Mouse (Mus musculus) midbrain, embryonic 12.5 days (tissue): ENCODE measurements at regions not wholly inside any gene's neighbourhood (a gene's known extent, or its start where the extent isn't known, plus 50 kb on each side); places are given as distances from the start of the nearest gene placed in this dataset.
A peak's percentile ranks its signal among the peaks of the same experiment; 100 is the strongest.

Source experiments
- ATAC-seq: fragments of 200-750 bp; cut with Nextera tagmentation; 2 replicates; pipeline ENCODE4 v1.8.0; 2017; ENCODE audit warnings: low read depth, moderate TSS enrichment, moderate library complexity; ENCODE audit not compliant: low FRiP score
- H3K27ac ChIP-seq: fragments of 300-500 bp; sonication (generic); replicated peaks from 2 replicates; pipeline ENCODE4 v1.5.1; 2016; ENCODE audit warnings: mild to moderate bottlenecking
- H3K27me3 ChIP-seq: fragments of 300-500 bp; sonication (generic); 2 replicates; pipeline ENCODE4 v1.6.1; 2016; ENCODE audit warnings: mild to moderate bottlenecking
- H3K36me3 ChIP-seq: fragments of 300-500 bp; sonication (generic); 2 replicates; pipeline ENCODE4 v1.6.1; 2016
- H3K4me1 ChIP-seq: fragments of 300-500 bp; sonication (generic); 2 replicates; pipeline ENCODE4 v1.6.1; 2016
- H3K4me2 ChIP-seq: fragments of 300-500 bp; sonication (generic); replicated peaks from 2 replicates; pipeline ENCODE4 v1.6.1; 2016; ENCODE audit warnings: mild to moderate bottlenecking, moderate library complexity
- H3K4me3 ChIP-seq: fragments of 300-500 bp; sonication (generic); 2 replicates; pipeline ENCODE4 v1.5.1; 2016; ENCODE audit warnings: mild to moderate bottlenecking
- H3K9ac ChIP-seq: fragments of 300-500 bp; sonication (generic); replicated peaks from 2 replicates; pipeline ENCODE4 v1.6.1; 2016; ENCODE audit warnings: mild to moderate bottlenecking, moderate library complexity
- H3K9me3 ChIP-seq: fragments of 300-500 bp; sonication (generic); 2 replicates; pipeline ENCODE4 v1.6.1; 2016; ENCODE audit warnings: mild to moderate bottlenecking
- WGBS: fragments of 180-500 bp; shearing (Covaris S2); methylation state at CpG from one replicate; pipeline ENCODE4 v1.1.7; 2016; 5-methylcytosine and 5-hydroxymethylcytosine counted together

- Histone ChIP-seq H3K27me3 (no peaks in the 10 kb centered on the region), H3K9ac (no peak overlapping the region), H3K4me2 (no peak overlapping the region), H3K9me3 (no peaks in the 10 kb centered on the region), H3K36me3 (no peaks in the 10 kb centered on the region), H3K27ac (no peak overlapping the region), H3K4me3 (no peak overlapping the region), H3K4me1 (peaks cover 12% of the 10 kb centered on the region)
- no peak for ATAC-seq
- WGBS: 87% methylated on average over 3 of the region's 3 CpGs
Measured at GRCm38 (mm10) chr13:112170872-112171271, 117.4 kb upstream of the Ankrd55 start.

GRCm38 (mm10) chr13:112171940-112172715 is 116.1 kb upstream of the Ankrd55 start:
- Histone ChIP-seq H3K4me1 (no peaks in the 10 kb centered on the region), H3K4me3 (no peak overlapping the region), H3K27me3 (no peaks in the 10 kb centered on the region), H3K9ac (no peak overlapping the region), H3K9me3 (no peaks in the 10 kb centered on the region), H3K36me3 (no peaks in the 10 kb centered on the region), H3K27ac (no peak overlapping the region), H3K4me2 (no peak overlapping the region)
- WGBS: 87% methylated on average over 11 of the region's 11 CpGs
- ATAC-seq: no peak

- H3K4me2 ChIP-seq: no peak overlapping the region
- no peak for ATAC-seq
- WGBS: 89% methylated on average over 8 of the region's 8 CpGs
Measured at GRCm38 (mm10) chr13:112173973-112174372, 114.3 kb upstream of the Ankrd55 start.

DNA sequence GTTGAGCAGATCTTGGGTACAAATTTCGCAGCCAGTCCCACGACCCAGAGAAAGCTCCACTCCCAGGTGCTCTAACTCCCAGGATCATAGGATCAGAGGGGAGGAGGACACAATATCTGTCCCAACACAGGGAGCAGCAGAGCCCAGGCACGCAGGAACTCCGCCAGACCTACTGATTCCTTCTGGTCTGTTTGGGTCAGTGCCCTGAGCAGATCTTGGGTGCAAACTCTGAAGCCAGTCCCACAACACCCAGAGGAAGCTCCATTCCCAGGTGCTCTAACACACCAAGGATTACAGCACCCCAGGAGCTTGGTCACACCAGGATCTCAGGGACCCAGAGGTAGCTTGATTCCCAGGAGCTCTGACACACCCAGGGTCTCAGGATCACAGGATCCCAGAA is 110.2 kb upstream of the Ankrd55 start:
- Histone ChIP-seq H3K4me3 (no peak overlapping the region), H3K27ac (no peak overlapping the region), H3K4me1 (no peaks in the 10 kb centered on the region), H3K36me3 (no peaks in the 10 kb centered on the region), H3K27me3 (no peaks in the 10 kb centered on the region), H3K9me3 (no peaks in the 10 kb centered on the region), H3K9ac (no peak overlapping the region), H3K4me2 (no peak overlapping the region)
- no peak for ATAC-seq
- WGBS: 88% methylated on average over 4 of the region's 4 CpGs

More at GRCm38 (mm10) chr13:112173973-112174372, 114.3 kb upstream of the Ankrd55 start:
- Histone ChIP-seq H3K4me3 (no peak overlapping the region), H3K4me1 (no peaks in the 10 kb centered on the region), H3K27ac (no peak overlapping the region), H3K36me3 (no peaks in the 10 kb centered on the region), H3K9me3 (no peaks in the 10 kb centered on the region), H3K9ac (no peak overlapping the region), H3K27me3 (no peaks in the 10 kb centered on the region)

GRCm38 (mm10) chr13:112183996-112184395 is 104.3 kb upstream of the Ankrd55 start:
- H3K4me1 ChIP-seq: no peaks in the 10 kb centered on the region
- H3K27me3 ChIP-seq: no peaks in the 10 kb centered on the region; the same call in 1 of the 2 replicates
- no peak overlapping the region for H3K27ac ChIP-seq
- no peak for ATAC-seq
- H3K4me3 ChIP-seq: no peak overlapping the region
- H3K4me2 ChIP-seq: no peak overlapping the region
- H3K9me3 ChIP-seq: no peaks in the 10 kb centered on the region
- H3K9ac ChIP-seq: no peak overlapping the region
- H3K36me3 ChIP-seq: no peaks in the 10 kb centered on the region
- WGBS: 96% methylated on average over 10 of the region's 10 CpGs

- H3K27ac ChIP-seq: no peak overlapping the region
- no peak overlapping the region for H3K4me3 ChIP-seq
- 41% methylated on average over 11 of the region's 12 CpGs for WGBS
- no peaks in the 10 kb centered on the region for H3K9me3 ChIP-seq
- H3K4me2 ChIP-seq: no peak overlapping the region; the same call in 1 of the 2 replicates
- H3K9ac ChIP-seq: no peak overlapping the region
- no peaks in the 10 kb centered on the region for H3K36me3 ChIP-seq
- no peaks in the 10 kb centered on the region; the same call in 1 of the 2 replicates for H3K27me3 ChIP-seq
- ATAC-seq: 0 out of 2 replicates have a peak, but pooled peaks have one; percentile 27
- no peaks in the 10 kb centered on the region for H3K4me1 ChIP-seq
Measured at GRCm38 (mm10) chr13:112185116-112185515, 103.1 kb upstream of the Ankrd55 start.

DNA sequence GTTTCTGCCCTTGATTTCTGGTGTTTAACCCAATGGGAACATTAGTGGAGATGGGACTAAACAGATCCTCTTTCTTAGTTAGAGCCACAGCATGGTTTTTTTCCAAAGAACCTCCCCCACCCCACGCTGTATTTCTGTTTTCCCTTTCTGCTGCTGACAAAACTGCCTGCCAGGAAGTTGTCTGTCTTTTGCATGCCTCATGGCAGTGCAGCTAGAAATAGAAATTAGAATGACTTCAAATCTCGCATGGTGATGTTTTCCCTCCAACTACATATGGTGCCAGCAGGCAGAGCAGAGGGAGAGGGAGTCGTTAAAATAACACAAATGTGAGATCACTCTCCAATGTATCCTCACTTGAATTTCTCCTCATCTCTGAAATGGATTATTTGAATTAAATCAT is 101.0 kb upstream of the Ankrd55 start:
- Histone ChIP-seq H3K36me3 (no peaks in the 10 kb centered on the region), H3K27me3 (no peaks in the 10 kb centered on the region; the same call in 1 of the 2 replicates), H3K4me2 (no peak overlapping the region), H3K4me3 (no peak overlapping the region), H3K27ac (no peak overlapping the region), H3K9me3 (no peaks in the 10 kb centered on the region), H3K4me1 (0 out of 2 replicates have a peak, but pooled peaks cover under 1% of the 10 kb centered on the region), H3K9ac (no peak overlapping the region)
- 80% methylated on average over 3 of the region's 3 CpGs for WGBS
- ATAC-seq: no peak

- no peak overlapping the region for H3K4me2 ChIP-seq
- no peak overlapping the region for H3K27ac ChIP-seq
- peaks cover 5% of the 10 kb centered on the region; the same call in 1 of the 2 replicates for H3K4me1 ChIP-seq
- H3K27me3 ChIP-seq: no peaks in the 10 kb centered on the region; the same call in 1 of the 2 replicates
- 91% methylated on average over 7 of the region's 7 CpGs for WGBS
- no peak overlapping the region for H3K9ac ChIP-seq
- H3K36me3 ChIP-seq: no peaks in the 10 kb centered on the region
- no peak for ATAC-seq
- no peaks in the 10 kb centered on the region for H3K9me3 ChIP-seq
- no peak overlapping the region for H3K4me3 ChIP-seq
Measured at GRCm38 (mm10) chr13:112188313-112188712, 99.9 kb upstream of the Ankrd55 start.

- H3K4me3 ChIP-seq: no peak overlapping the region
- no peak for ATAC-seq
- H3K27ac ChIP-seq: no peak overlapping the region
- H3K27me3 ChIP-seq: peaks cover 3% of the 10 kb centered on the region; the same call in 1 of the 2 replicates
- no peak overlapping the region for H3K4me2 ChIP-seq
- H3K9me3 ChIP-seq: no peaks in the 10 kb centered on the region
- peaks cover 5% of the 10 kb centered on the region; the same call in 1 of the 2 replicates for H3K4me1 ChIP-seq
- 95% methylated on average over 18 of the region's 18 CpGs for WGBS
- no peaks in the 10 kb centered on the region for H3K36me3 ChIP-seq
- H3K9ac ChIP-seq: no peak overlapping the region
Measured at GRCm38 (mm10) chr13:112188741-112189476, 99.3 kb upstream of the Ankrd55 start.

GRCm38 (mm10) chr13:112189605-112190004 is 98.6 kb upstream of the Ankrd55 start:
- Histone ChIP-seq H3K9ac (no peak overlapping the region), H3K27me3 (peaks cover 5% of the 10 kb centered on the region; the same call in 1 of the 2 replicates), H3K36me3 (no peaks in the 10 kb centered on the region), H3K27ac (no peak overlapping the region), H3K4me2 (no peak overlapping the region), H3K4me1 (peaks cover 5% of the 10 kb centered on the region; the same call in 1 of the 2 replicates), H3K9me3 (no peaks in the 10 kb centered on the region), H3K4me3 (no peak overlapping the region)
- no peak for ATAC-seq
- 63% methylated on average over 5 of the region's 5 CpGs for WGBS

DNA sequence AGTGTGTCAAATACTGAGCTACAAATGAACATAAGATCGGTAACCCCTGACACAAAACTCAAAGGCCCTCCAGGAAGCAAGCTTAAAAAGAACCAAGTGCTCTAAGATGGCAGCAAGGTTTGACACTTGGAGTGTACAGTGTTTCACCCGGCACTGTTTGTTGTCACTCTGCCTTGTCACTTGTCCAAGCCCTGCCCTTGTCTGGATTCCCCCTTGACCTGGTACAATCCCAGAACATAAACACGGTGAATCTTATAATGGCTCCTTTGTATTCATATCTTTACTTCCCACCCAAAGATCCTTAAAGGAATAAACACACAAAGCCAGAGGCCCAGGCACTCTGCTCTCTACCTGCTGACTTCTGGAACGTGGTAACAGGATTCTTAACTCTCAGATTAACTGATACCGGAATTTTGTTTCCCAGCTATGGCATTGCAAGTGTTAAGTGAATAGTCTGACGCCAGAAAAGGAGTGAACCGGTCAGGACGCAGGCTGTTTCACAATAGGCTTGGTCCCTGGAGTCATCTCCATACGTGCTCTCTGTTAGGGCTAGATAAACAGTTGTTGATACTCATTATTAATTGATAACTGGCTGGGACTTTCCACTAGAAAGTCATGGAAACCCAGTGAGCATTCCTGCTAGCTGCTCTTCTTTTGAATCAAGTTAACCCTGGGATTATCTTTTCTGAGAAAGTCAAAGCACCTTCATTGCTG is 95.9 kb upstream of the Ankrd55 start:
- Histone ChIP-seq H3K4me2 (no peak overlapping the region), H3K4me3 (no peak overlapping the region), H3K27ac (no peak overlapping the region), H3K9me3 (no peaks in the 10 kb centered on the region), H3K27me3 (0 out of 2 replicates have a peak, but pooled peaks cover 6% of the 10 kb centered on the region), H3K36me3 (no peaks in the 10 kb centered on the region), H3K9ac (no peak overlapping the region), H3K4me1 (peaks cover 13% of the 10 kb centered on the region)
- no peak for ATAC-seq
- WGBS: 52% methylated on average over 9 of the region's 9 CpGs
